Mouse (Mus musculus) ES-Bruce4 (cell line): Measurements from ENCODE around the gene Gm5269.

Experiments used
- CTCF ChIP-seq: IDR thresholded peaks from one replicate; pipeline ENCODE4 v1.8.1; 2011; ENCODE audit warnings: low read depth, low read length
- EP300 ChIP-seq: IDR thresholded peaks from 2 replicates; pipeline ENCODE4 v1.6.1; 2011; ENCODE audit warnings: low read depth, low read length; ENCODE audit not compliant: insufficient read depth
- POLR2A ChIP-seq: IDR thresholded peaks from one replicate; pipeline ENCODE4 v1.8.1; 2011; ENCODE audit warnings: low read length; ENCODE audit not compliant: insufficient read depth

DNA sequence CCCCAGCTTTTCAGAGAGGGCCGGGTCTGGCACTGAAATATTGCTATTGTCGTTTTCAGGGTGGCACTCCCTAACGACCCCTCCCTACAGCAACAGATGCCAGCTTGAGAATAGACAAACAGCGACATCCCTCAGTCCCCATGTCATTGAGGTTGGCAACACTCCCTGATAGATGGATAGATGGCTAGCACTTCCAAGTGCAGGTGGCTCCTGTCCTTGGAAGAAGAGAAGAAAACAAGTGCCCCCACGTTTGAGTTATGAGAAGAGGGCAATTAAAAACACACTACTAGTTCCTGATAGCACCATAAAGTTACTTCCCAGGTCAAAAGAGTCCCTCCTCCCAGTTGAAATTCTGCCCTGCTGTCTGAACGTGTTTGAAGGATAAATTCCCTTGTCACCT lies 8.0 kb downstream of the Gm5269 start:
- TF ChIP-seq EP300 (no peak), CTCF (no peak), POLR2A (no peak)
